Mouse (Mus musculus) forebrain, embryonic 11.5 days (tissue): ENCODE data around the gene Phf21a. TPM values are rescaled to one million over a fixed set of nuclear protein-coding genes. Genes with fewer than 3 reads are reported as not detected.

Source experiments
- ATAC-seq: fragments of 200-750 bp; cut with Nextera tagmentation; replicated peaks from 2 replicates; pipeline ENCODE4 v1.8.0; 2017; ENCODE audit warnings: moderate TSS enrichment; ENCODE audit not compliant: low FRiP score
- DNase-seq: peaks from one replicate; pipeline ENCODE4 v3.0.0-alpha.2; 2017; ENCODE audit warnings: low spot score
- H3K27ac ChIP-seq: fragments of 300-500 bp; sonication (generic); 2 replicates; pipeline ENCODE4 v1.5.1; 2014; ENCODE audit warnings: low read depth, low read length
- H3K27me3 ChIP-seq: fragments of 300-500 bp; sonication (generic); 2 replicates; pipeline ENCODE4 v1.6.1; 2014; ENCODE audit warnings: mild to moderate bottlenecking, low read length, mixed read lengths; ENCODE audit not compliant: control insufficient read depth, insufficient read depth
- H3K36me3 ChIP-seq: fragments of 300-500 bp; sonication (generic); 2 replicates; pipeline ENCODE4 v1.6.1; 2014; ENCODE audit warnings: mild to moderate bottlenecking, low read length, moderate library complexity, mixed read lengths; ENCODE audit not compliant: control insufficient read depth, insufficient read depth
- H3K4me1 ChIP-seq: fragments of 300-500 bp; sonication (generic); replicated peaks from 2 replicates; pipeline ENCODE4 v1.6.1; 2014; ENCODE audit warnings: low read length, mixed read lengths; ENCODE audit not compliant: control insufficient read depth, insufficient read depth
- H3K4me2 ChIP-seq: fragments of 300-500 bp; sonication (generic); 2 replicates; pipeline ENCODE4 v1.6.1; 2014; ENCODE audit warnings: low read depth, mild to moderate bottlenecking, low read length, moderate library complexity, mixed read lengths; ENCODE audit not compliant: severe bottlenecking
- H3K4me3 ChIP-seq: fragments of 300-500 bp; sonication (generic); 2 replicates; pipeline ENCODE4 v1.5.1; 2014; ENCODE audit warnings: low read depth, low read length
- H3K9ac ChIP-seq: fragments of 300-500 bp; sonication (generic); 2 replicates; pipeline ENCODE4 v1.6.1; 2014; ENCODE audit warnings: low read length
- H3K9me3 ChIP-seq: fragments of 300-500 bp; sonication (generic); 2 replicates; pipeline ENCODE4 v1.6.1; 2016; ENCODE audit warnings: low read length, mixed read lengths; ENCODE audit not compliant: control insufficient read depth
- WGBS: fragments of 180-500 bp; shearing (Covaris S2); extraction: QIAGEN DNeasy Blood & Tissue Kit; methylation state at CpG from one replicate; pipeline ENCODE4 v1.1.7; 2014; 5-methylcytosine and 5-hydroxymethylcytosine counted together
- microRNA counts: library from miRNA; unstranded; fragments of <30 nt; microRNA quantifications from one replicate; lab custom pipeline; 2015
- microRNA-seq: library from miRNA; unstranded; fragments of <30 nt; microRNA quantifications from one replicate; pipeline ENCODE4, GENCODE M21; 2016; ENCODE audit not compliant: insufficient number of aligned reads
- polyA plus RNA-seq: library from polyadenylated mRNA; unstranded; fragments of >200 nt; fragmentation: Nextera tagmentation; extraction: Ambion mirVana; gene quantifications from 2 replicates; pipeline ENCODE4 v1.2.1, GENCODE M21; 2014

Phf21a gene
- polyA plus RNA-seq, 1 experiment from 2014 or later = 37.6 TPM

DNA sequence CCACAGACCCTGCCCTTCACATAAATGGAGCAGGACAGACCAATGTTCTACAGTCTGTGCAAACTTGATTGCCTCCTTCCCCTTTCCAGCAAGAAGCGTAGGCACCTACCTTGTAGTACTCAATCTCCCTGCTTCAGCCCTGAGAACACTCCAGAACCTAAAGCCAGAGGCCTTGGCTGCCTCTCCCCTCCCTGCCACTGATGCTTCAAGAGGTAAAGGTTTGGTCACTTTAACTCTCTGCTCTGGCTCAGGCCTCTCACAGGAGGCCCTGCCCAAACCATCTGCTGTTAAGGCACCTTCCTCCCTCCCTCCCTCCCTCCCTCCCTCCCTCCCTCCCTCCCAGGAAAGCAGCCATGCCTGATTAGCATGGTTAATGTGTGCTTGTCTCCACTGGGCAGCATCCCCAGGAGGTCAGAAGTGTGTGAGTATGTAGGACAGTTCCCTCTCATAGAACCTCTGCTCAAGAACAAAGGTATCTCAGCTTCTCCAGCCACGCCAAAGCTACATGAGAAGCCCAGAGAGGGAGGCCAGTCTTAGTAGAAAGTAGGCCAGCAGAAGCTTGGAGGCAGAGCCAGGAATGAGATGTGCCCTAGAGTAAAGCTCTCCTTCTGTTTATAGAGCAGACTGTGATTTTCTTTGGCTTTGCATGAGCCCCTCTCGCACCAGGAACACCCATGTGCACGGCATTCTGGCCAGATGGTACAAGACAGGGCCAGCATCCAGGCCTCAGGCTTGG lies 309.8 kb downstream of the Phf21a start:
- peaks cover 6% of the 10 kb centered on the region; the same call in 1 of the 2 replicates for H3K4me1 ChIP-seq
- H3K36me3 ChIP-seq = no peaks in the 10 kb centered on the region; the same call in 1 of the 2 replicates
- no peaks in the 10 kb centered on the region for H3K27me3 ChIP-seq
- H3K9me3 ChIP-seq = no peaks in the 10 kb centered on the region
- 82% methylated on average over 4 of the region's 4 CpGs for WGBS
- no peak overlapping the region for H3K9ac ChIP-seq
- H3K4me3 ChIP-seq = no peak overlapping the region
- H3K27ac ChIP-seq = no peak overlapping the region
- no peak for ATAC-seq
- DNase-seq = no peak
- no peak overlapping the region for H3K4me2 ChIP-seq

DNA sequence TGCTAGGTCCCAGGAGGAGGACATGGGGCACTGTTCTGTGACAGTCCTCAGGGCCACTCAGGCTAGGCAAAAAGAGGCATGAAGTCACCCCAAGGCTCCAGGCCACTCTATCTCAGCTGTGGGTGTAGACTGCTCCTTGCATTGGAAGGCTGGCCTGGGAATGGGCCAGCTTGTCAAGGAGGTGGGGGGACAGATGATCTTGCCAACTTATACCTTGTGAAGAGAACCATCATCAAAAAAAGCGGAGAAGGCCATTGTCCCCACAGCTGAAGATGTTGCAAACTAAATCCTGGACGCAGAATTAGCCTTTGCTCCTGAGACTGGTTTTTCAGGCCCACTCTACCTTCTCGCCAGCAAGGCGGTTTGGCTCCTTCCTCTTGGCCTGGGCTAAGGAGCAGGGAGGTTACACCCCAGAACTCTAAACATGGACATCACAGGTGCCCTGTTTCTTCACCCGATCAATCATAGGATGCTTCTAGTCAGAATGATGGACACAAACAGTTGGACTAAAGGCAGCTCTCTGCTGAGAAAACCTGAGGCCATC lies 310.9 kb downstream of the Phf21a start:
- Histone ChIP-seq H3K9me3 (no peaks in the 10 kb centered on the region), H3K9ac (no peak overlapping the region), H3K4me1 (peaks cover 6% of the 10 kb centered on the region; the same call in 1 of the 2 replicates), H3K4me3 (no peak overlapping the region), H3K27me3 (no peaks in the 10 kb centered on the region), H3K4me2 (no peak overlapping the region), H3K27ac (no peak overlapping the region), H3K36me3 (no peaks in the 10 kb centered on the region; the same call in 1 of the 2 replicates)
- DNase-seq (no peak), ATAC-seq (no peak)
- 88% methylated on average over 5 of the region's 5 CpGs for WGBS

DNA sequence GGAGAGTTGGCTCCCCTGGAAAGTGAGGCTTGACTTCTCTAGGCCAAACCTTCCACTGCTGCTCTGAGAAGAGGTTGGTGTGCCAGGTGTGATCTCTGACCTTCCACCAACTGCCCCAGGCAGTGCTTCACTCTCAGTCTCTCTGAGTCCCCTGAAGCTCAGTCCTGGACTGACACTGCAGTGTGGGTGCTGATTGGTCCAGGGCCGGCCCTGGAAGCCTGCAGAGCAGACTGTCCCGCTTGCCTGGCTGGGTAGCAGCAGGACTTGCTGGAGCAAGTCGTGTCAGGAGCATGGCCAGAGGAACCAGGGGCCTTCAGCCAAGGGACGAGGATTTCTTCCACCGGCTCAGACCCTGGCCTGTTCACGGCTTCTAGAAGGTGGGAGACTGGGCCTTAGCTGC lies 311.8 kb downstream of the Phf21a start:
- DNase-seq (no peak), ATAC-seq (no peak)
- Histone ChIP-seq H3K27me3 (no peaks in the 10 kb centered on the region), H3K27ac (no peak overlapping the region), H3K9me3 (no peaks in the 10 kb centered on the region), H3K4me3 (no peak overlapping the region), H3K36me3 (no peaks in the 10 kb centered on the region; the same call in 1 of the 2 replicates), H3K4me2 (no peak overlapping the region), H3K9ac (no peak overlapping the region), H3K4me1 (peaks cover 6% of the 10 kb centered on the region; the same call in 1 of the 2 replicates)
- 83% methylated on average over 6 of the region's 6 CpGs for WGBS

DNA sequence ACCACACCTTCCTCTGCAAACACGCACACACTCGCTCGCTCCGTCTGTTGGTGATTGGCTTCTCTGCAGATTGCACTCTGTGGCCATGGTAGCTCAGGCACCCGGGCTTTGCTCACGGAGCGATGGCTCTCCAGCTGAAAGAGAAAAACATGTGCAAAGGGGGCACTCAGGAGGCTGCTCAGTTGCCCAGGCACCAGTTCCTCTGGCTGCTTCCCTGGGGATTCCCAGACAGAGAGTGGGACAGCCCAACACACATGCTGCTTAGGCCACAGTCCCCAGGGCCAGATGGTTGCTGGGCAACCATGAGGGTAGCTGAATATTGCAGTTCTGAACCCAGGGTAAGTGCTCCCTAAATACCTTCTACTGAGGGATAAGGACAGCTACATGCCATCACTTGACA lies 312.8 kb downstream of the Phf21a start:
- Histone ChIP-seq H3K4me1 (peaks cover 2% of the 10 kb centered on the region; the same call in 1 of the 2 replicates), H3K36me3 (no peaks in the 10 kb centered on the region; the same call in 1 of the 2 replicates), H3K27me3 (no peaks in the 10 kb centered on the region), H3K4me2 (no peak overlapping the region), H3K4me3 (no peak overlapping the region), H3K9me3 (no peaks in the 10 kb centered on the region), H3K9ac (no peak overlapping the region), H3K27ac (no peak overlapping the region)
- 97% methylated on average over 7 of the region's 7 CpGs for WGBS
- no peak for ATAC-seq
- no peak for DNase-seq

DNA sequence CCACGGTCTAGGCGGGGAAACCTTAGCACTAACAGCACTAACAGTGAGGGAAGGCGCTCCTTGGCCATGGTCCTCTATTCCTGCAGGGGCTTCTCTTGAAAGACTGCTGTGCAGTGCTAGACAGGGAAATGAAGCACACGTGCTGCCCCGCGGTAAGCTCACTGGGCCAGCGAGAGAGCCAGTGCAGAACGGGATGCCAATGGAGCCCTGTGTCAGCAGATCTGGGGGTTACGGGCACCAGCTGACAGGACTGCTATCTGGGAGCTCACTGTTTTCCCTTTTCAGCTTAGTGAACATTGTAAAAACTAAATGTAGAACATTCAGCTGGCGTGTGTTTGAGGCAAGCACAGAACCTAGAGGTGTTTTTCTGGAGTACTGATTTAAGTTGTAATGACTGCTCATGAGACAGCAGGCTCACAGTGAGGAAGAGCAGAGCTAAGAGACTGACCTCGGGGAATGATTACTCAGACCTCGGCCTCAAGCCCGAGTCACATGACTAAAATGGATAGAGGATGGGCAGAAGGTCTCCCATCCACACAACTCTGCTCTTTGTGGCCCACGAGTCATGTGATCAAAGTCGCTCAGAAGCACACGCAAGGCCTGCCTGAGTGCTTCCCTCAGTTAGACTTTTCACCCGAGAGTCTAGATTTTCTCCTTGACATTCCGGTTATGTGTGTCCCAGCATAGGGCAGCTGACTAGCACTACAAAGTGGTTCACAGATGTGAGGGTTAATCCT lies 315.6 kb downstream of the Phf21a start:
- Histone ChIP-seq H3K9me3 (no peaks in the 10 kb centered on the region), H3K4me1 (no peaks in the 10 kb centered on the region), H3K4me3 (no peak overlapping the region), H3K4me2 (no peak overlapping the region), H3K27me3 (no peaks in the 10 kb centered on the region), H3K9ac (no peak overlapping the region), H3K36me3 (peaks cover 7% of the 10 kb centered on the region; the same call in 1 of the 2 replicates), H3K27ac (no peak overlapping the region)
- DNase-seq = no peak
- 91% methylated on average over 18 of the region's 18 CpGs for WGBS
- ATAC-seq = no peak

DNA sequence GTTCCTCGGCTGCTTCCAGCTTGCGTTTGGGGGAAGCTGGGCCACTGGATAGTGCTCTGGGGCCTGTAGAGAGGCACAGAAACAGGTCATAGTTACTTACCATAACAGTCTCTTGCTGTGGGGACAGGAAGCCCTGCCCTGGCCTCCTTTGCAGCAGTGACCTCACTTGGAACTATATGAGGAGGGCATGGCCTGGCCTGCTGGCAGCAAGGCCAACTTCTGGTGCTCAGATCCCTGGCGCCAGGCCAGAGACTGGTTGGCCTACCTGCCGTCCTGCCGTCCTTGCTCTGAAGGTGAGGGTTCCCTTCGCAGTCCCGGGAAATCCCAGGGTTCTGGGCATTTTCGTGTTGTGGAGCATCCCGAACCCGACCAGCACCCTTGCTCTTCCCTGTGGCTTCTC lies 318.8 kb downstream of the Phf21a start:
- DNase-seq (no peak), ATAC-seq (no peak)
- Histone ChIP-seq H3K36me3 (peaks cover 15% of the 10 kb centered on the region; the same call in 1 of the 2 replicates), H3K27ac (no peak overlapping the region), H3K9ac (no peak overlapping the region), H3K27me3 (no peaks in the 10 kb centered on the region), H3K4me3 (no peak overlapping the region), H3K4me2 (no peak overlapping the region), H3K4me1 (no peaks in the 10 kb centered on the region), H3K9me3 (no peaks in the 10 kb centered on the region)
- 97% methylated on average over 10 of the region's 10 CpGs for WGBS

MicroRNA genes within 50 kb of the gene (microRNA counts, 519-probe panel; counts per million panel counts)
- 5,137 counts per million, percentile 59 among the panel's probes with 10 or more counts for microRNA mmu-miR-1955 (lab: Ali Mortazavi, UCI)

Small RNA genes within 50 kb of the gene (microRNA-seq; reads per million reads assigned to microRNA genes)
- 87.5 reads per million, percentile 33 among the genes with 10 or more reads in this experiment for gene Mir1955
- not detected for gene Mir7000

Other genes with a start within 250 kb of the Phf21a start
- gene Chrm4, start 165.9 kb upstream of the Phf21a start, polyA plus RNA-seq = 0.47 and 0.56 TPM in 2 replicates
- 1,095 and 1,130 TPM in 2 replicates for gene Mdk, start 160.8 kb upstream of the Phf21a start, polyA plus RNA-seq
- gene Gm9821, start 147.4 kb upstream of the Phf21a start, polyA plus RNA-seq = 0.36 and 0.90 TPM in 2 replicates
- gene Dgkz, start 117.3 kb upstream of the Phf21a start, polyA plus RNA-seq = 32.7 and 35.9 TPM in 2 replicates
- gene Creb3l1, start 68.6 kb upstream of the Phf21a start, polyA plus RNA-seq = 1.7 and 2.3 TPM in 2 replicates